Mouse (Mus musculus): ENCODE results near the gene Os9. TPM values are rescaled to one million over a fixed set of nuclear protein-coding genes. Genes with fewer than 3 reads are reported as not detected.
"Not testable (repeated sequence)": the region's sequence is repeated elsewhere in the genome, so short reads cannot be mapped to it uniquely, and the experiment has no call there.

The Os9 gene
- polyA plus RNA-seq, 1 experiment, result 108 TPM

DNA sequence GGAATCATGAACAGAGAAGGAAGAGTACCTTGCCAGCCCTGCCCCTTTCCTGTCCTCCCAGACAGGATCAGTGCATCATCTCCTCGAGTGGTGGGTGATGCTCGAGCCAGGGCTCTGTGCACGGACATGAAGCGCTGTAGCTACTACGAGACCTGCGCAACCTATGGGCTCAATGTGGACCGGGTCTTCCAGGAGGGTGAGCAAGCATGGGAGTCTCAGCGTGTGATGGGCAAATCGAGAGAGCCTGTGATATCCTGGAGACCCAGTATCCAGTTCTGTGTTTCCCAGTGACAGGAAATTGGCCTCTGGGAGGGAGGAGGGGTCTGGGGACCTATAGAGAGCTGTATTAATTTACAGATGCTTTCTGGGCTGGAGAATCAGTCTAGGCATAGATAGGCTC, 35.9 kb downstream of the Os9 start:
- DNase-seq (ENCODE audit: extremely low spot score in 1 of 2, low spot score in 1 of 2), result no peak

DNA sequence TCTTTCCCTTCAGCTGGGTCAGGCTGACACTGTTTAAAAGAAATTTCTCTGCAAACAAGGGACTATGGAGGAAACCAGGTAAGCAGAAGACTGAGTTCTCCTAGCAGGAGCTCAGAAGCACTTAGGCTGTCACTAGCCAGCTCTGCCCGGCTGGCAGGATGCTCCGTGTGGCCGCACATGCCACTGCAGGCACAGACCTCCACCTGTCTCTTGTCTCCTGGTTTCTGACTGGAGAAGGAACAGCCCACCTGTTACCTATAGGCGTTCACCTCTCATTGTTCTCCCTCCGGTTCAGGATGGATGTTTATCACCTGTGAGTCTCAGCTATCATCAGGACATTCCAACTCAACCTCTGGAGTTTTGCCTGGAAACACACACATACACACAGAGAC, 37.0 kb downstream of the Os9 start:
- DNase-seq (ENCODE audit: extremely low spot score in 1 of 2, low spot score in 1 of 2), result no peak

- DNase-seq (ENCODE audit: extremely low spot score in 1 of 2, low spot score in 1 of 2), result no peak
Measured at GRCm38 (mm10) chr10:127083292-127083914, 37.5 kb downstream of the Os9 start.

DNA sequence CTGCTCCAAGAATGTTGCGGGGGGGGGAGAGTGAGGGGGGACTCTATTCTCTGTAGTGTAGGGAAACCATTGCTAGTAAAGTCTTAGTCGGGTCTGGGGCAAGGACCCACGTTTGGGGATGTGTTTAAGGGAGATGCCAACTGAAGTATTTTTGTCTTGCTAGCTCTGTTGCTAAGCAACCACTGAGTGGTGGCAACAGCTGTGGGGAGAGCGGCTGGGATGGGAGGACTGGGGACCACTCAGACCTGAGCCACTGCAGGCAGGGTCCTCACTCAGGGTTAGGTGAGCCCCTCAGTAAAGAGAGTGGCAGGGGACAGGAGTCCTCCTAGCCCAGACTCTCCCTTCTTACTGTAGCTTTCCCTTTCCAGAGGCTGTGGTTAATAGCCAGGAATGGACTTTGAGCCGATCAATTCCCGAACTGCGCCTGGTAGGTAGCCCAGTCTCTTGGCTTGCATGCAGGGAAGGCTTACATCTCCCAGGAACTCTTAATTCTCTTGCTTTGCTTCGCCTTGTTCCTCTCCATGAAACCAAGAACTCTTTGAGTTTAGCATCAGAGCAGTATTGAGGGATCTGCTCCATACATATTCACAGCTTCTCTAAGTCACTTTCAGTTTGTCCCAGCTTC, 38.8 kb downstream of the Os9 start:
- peak in 1 of 2 experiments; percentile 65 for DNase-seq (ENCODE audit: extremely low spot score in 1 of 2, low spot score in 1 of 2)

- peak in 1 of 2 experiments; percentile 79 for DNase-seq (ENCODE audit: extremely low spot score in 1 of 2, low spot score in 1 of 2)
Measured at GRCm38 (mm10) chr10:127080901-127081780, 39.8 kb downstream of the Os9 start.

GRCm38 (mm10) chr10:127079665-127080391, 41.1 kb downstream of the Os9 start:
- no peak for DNase-seq (ENCODE audit: extremely low spot score in 1 of 2, low spot score in 1 of 2)

DNA sequence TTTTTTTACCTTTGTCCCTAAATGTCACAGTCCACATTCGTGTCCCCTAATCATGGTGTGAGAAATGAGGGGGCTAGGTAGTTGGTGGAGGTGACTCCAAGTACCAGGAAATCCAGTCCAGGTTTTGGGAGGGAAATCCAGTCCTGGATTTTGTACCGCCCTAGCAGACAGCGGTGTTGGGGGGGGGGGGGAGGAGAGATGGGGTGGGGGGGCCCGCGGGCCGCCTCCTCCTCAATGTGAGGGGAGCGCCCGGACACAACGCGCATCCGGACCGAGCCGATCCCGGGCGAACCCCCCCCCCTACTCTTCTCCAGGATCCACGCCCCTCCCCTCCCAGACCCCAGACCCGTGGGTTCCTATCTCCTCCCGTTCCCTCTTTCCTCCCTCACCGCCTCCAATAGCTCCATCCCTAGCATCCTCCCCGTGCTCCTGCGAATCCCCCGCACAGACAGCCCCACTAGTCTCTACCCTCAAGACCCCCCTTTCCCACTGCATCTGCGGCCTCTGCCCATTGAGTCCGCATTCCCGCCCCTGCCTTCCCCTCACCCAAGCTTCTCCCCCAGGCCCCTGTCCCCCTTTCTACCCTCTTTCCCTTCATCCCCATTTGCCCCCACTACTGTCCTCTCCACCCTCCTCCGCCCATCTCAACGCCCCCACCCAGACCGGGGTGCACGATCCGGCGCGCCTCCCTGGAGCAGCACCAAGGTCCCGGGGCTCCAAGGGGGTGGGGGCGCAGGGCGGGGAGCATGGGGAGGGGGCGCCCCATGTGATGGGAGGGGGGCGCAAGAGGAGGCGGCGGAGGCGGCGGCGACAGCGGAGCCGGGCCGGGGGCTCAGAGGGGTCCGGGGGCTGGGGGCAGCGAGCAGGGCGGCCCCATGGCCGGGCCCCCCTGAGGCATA, 42.0 kb downstream of the Os9 start:
- DNase-seq (ENCODE audit: extremely low spot score in 1 of 2, low spot score in 1 of 2), result peak in 1 of 2 experiments; percentile 90

- DNase-seq (ENCODE audit: extremely low spot score in 1 of 2, low spot score in 1 of 2), result peak in 1 of 2 experiments; percentile 85
Measured at GRCm38 (mm10) chr10:127078001-127078676, 42.8 kb downstream of the Os9 start.

- peak in 1 of 2 experiments; percentile 71 for DNase-seq (ENCODE audit: extremely low spot score in 1 of 2, low spot score in 1 of 2)
Measured at GRCm38 (mm10) chr10:127077515-127077914, 43.4 kb downstream of the Os9 start.

DNA sequence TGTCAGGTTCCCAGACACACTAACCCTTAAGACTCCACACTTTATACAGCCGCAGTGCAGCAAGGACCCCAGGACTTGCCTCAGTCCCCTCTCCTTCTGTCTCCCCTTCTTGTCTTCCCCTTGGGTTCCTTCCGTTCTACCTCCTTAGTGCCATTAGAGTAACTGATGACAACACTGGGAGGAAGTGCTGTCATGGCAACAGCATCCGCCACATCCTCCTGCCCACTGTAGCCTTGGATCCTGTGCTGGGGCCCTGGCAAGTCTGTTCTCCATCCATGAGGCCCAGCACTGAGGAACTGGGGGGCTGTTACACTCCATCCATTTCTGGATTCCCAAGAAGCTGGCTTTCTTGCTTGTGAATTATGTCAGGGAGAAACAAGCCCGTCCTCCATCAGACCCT, 44.8 kb downstream of the Os9 start:
- DNase-seq (ENCODE audit: extremely low spot score in 1 of 2, low spot score in 1 of 2), result no peak

DNA sequence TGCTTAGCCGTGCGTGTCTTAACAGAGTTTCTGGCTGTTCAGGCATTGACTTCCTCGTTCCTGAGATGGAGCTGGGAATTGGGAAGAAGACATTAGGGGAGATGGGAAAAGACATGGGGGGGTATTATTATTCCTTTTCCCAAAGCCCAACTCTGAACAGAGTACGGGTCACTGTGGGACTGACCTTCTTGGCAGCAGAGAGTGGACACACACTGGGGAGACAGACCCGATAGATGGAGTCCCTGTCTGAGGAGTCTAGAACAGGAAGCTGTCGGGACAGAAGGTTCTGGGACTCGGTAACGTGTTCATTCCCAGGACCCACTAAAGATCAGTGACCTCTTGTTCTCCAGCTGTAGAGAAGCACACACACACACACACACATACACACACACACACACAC, 45.3 kb downstream of the Os9 start:
- DNase-seq (ENCODE audit: extremely low spot score in 1 of 2, low spot score in 1 of 2), result no peak

- DNase-seq (ENCODE audit: extremely low spot score in 1 of 2, low spot score in 1 of 2), result no peak
Measured at GRCm38 (mm10) chr10:127075080-127075479, 45.9 kb downstream of the Os9 start, which contains the start of gene Agap2. Agap2 (plus strand) TSS chr10:127075284.

DNA sequence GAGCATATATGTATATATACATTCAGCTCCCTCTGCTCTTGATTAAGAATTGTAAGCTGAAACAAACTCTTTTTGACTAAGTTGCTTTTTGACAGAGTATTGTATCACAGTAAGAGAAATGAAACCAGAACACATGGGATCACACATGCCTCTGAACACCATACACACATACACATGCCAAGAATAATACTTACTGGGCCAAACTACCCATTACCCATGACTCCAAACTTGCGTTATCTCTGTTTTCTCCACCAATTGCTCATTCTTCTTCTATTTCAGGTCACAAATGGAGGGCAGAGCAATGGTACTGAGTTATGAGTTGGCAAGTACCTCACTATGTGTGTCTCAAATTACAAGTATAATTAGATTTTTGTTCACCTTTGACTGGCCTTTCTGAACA, 47.0 kb downstream of the Os9 start:
- no peak for DNase-seq (ENCODE audit: extremely low spot score in 1 of 2, low spot score in 1 of 2)

DNA sequence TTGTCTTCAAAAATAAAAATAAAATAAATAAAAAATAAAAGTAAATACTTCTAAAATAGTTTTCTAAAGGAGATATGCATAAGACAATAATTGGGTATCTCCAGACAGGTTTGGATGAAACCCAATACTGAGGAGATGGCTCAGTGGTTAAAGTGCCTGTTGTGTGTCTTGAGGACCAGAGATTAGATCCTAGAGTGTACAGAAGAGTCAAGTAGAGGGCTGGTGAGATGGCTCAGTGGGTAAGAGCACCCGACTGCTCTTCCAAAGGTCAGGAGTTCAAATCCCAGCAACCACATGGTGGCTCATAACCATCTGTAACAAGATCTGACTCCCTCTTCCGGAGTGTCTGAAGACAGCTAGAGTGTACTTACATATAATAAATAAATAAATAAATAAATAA, 48.0 kb downstream of the Os9 start:
- DNase-seq (ENCODE audit: extremely low spot score in 1 of 2, low spot score in 1 of 2), result not testable (repeated sequence)

DNA sequence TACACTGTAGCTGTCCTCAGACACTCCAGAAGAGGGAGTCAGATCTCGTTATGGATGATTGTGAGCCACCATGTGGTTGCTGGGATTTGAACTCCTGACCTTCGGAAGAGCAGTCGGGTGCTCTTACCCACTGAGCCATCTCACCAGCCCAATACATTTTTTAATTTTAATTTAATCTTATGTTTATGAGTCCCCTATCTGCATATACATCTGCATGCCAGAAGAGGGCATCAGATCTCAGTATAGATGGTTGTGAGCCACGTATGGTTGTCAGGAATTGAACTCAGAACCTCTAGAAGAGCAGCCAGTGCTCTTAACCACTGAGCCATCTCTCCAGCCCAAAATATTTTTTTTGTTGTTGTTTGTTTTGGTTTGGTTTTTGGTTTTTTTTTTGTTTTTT, 48.7 kb downstream of the Os9 start:
- DNase-seq (ENCODE audit: extremely low spot score in 1 of 2, low spot score in 1 of 2), result not testable (repeated sequence)

DNA sequence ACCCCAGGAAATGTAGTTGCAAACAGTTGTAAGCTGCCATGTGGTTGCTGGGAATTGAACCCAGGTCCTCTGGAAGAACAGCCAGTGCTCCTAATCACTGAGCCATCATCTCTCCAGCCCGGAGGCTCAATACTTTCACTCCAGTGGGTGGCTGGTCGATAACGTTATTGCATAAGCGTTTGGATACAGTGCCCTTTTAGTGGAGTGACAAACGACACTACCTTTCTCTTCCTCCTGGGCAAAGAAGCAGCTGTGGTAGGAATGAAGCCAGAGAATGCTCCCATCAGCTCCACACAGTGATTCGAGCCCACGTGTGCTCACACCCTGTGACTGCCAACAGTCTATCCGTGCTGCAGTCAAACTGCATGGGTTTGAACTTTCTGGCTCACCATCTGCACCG, 49.7 kb downstream of the Os9 start:
- no peak for DNase-seq (ENCODE audit: extremely low spot score in 1 of 2, low spot score in 1 of 2)

DNA sequence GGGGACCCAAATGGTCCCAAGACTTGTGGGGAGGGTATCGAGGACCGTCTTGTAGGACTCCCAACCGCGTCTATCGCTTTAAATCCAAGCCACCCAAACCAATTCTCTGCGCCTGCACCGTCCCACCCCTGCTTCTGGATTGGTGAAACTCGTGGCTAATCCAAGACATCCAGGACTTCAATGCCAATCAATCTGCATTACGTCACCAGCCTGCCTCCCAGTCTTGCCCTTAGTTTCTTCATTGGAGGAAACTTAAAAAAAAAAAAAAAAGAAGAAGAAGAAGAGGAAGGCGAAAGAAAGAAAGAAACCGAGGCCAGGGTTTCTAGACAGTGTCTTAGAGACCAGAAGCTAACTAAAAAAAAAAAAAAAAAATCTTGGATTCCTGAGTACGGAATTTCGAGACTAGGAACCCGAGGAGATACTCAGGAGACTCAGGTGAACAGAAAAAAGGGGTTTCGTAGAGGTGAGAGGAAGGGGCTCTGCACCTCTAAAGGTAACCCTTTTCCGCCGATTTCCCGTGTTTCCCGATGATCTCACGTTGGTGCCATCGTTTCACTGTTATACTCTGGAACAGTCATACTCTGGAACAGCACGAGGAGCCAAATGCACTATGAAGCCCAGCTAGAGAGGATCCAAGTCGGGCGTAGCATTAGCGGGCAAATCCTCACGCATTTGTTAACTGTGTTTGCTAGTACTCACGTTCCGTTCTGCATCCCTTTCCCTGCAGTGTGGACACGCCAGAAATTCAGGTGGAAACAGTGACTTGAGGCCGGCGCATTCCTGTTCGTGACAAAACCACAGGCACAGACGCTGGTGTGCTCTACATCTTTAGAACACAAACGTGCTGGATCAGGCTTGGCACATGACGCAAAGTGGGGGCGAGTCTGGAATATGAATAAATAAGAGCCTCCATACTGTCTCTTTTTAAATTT, 50.5 kb downstream of the Os9 start, which contains the start of gene Tspan31:
TSS of gene Tspan31 (minus strand) at position 75 of the 932 bp plus-strand sequence.
- peak; percentile 97 for DNase-seq (ENCODE audit: extremely low spot score in 1 of 2, low spot score in 1 of 2)
